Mouse (Mus musculus): ENCODE results near the gene Adgra1.

Adgra1 gene

DNA sequence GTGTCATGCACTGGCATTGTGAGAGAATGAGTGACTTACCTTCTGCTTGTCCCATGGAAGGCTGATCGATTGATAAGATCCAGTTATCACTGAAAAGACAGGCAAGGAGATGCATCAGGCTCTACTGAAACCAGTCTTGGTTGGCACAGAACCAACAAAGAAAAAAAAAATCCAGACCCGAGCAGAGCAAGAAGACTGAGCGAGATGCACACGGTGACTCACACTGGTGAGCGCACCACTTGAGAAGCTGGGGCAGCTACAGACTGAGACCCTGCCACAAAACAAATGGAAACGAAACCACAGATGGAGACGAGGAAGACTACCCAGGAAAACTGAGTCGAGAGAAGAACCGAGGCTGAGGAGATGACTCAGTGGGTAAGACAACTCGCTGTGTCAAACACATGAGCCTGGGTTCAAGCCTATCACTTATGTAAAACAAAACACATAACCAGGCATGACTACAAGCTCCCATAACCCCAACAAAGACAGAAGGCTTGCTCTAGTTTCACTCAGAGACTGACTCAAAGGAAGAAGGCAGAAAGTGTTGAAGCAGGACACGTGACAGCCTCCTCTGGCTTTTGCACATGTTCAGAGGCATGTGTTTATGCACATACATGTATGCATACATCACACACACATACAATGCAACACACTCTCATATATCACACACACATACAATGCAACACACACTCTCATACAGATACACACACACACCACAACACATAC lies 6.6 kb downstream of the Adgra1 start:
- no peaks in the 10 kb centered on the region for H3K4me1 ChIP-seq (replicated peaks; ENCODE audit: low read depth, low read length)
- TF ChIP-seq POU5F1 (IDR thresholded peaks at IDR 0.05; ENCODE audit: borderline replicate concordance, low read length) (no peak), CTCF (conservative IDR thresholded peaks at IDR 0.05; ENCODE audit: low read length) (no peak), NANOG (IDR thresholded peaks at IDR 0.05; ENCODE audit: borderline replicate concordance, low read length) (no peak)
- H3K4me3 ChIP-seq (replicated peaks; ENCODE audit: low read length) = no peak overlapping the region
- H3K36me3 ChIP-seq (ENCODE audit: insufficient read depth, low read length) = no peaks in the 10 kb centered on the region
- peaks cover 16% of the 10 kb centered on the region for H3K27me3 ChIP-seq (ENCODE audit: insufficient read depth, low read length)
- peaks cover 6% of the 10 kb centered on the region; the same call in 1 of the 2 replicates for H3K9me3 ChIP-seq (ENCODE audit: low read length)

- Histone ChIP-seq H3K27me3 (ENCODE audit: insufficient read depth, low read length) (peaks cover 2% of the 10 kb centered on the region; the same call in 1 of the 2 replicates), H3K4me1 (replicated peaks; ENCODE audit: low read depth, low read length) (no peaks in the 10 kb centered on the region), H3K4me3 (replicated peaks; ENCODE audit: low read length) (no peak overlapping the region), H3K9me3 (ENCODE audit: low read length) (peaks cover 6% of the 10 kb centered on the region; the same call in 1 of the 2 replicates), H3K36me3 (ENCODE audit: insufficient read depth, low read length) (no peaks in the 10 kb centered on the region)
- TF ChIP-seq POU5F1 (IDR thresholded peaks at IDR 0.05; ENCODE audit: borderline replicate concordance, low read length) (no peak), CTCF (conservative IDR thresholded peaks at IDR 0.05; ENCODE audit: low read length) (no peak), NANOG (IDR thresholded peaks at IDR 0.05; ENCODE audit: borderline replicate concordance, low read length) (no peak)
Observed at GRCm38 (mm10) chr7:139842397-139842796, 8.4 kb downstream of the Adgra1 start.

- Histone ChIP-seq H3K4me1 (replicated peaks; ENCODE audit: low read depth, low read length) (no peaks in the 10 kb centered on the region), H3K9me3 (ENCODE audit: low read length) (peaks cover 6% of the 10 kb centered on the region; the same call in 1 of the 2 replicates), H3K27me3 (ENCODE audit: insufficient read depth, low read length) (peaks cover 2% of the 10 kb centered on the region; the same call in 1 of the 2 replicates), H3K36me3 (ENCODE audit: insufficient read depth, low read length) (no peaks in the 10 kb centered on the region), H3K4me3 (replicated peaks; ENCODE audit: low read length) (no peak overlapping the region)
- no peak for TF ChIP-seq CTCF (conservative IDR thresholded peaks at IDR 0.05; ENCODE audit: low read length)
- no peak for TF ChIP-seq POU5F1 (IDR thresholded peaks at IDR 0.05; ENCODE audit: borderline replicate concordance, low read length)
- no peak for TF ChIP-seq NANOG (IDR thresholded peaks at IDR 0.05; ENCODE audit: borderline replicate concordance, low read length)
Observed at GRCm38 (mm10) chr7:139843140-139843539, 9.2 kb downstream of the Adgra1 start.

GRCm38 (mm10) chr7:139843776-139844175 lies 9.8 kb downstream of the Adgra1 start:
- no peaks in the 10 kb centered on the region for H3K4me1 ChIP-seq (replicated peaks; ENCODE audit: low read depth, low read length)
- peaks cover 6% of the 10 kb centered on the region; the same call in 1 of the 2 replicates for H3K9me3 ChIP-seq (ENCODE audit: low read length)
- H3K27me3 ChIP-seq (ENCODE audit: insufficient read depth, low read length) = peaks cover 2% of the 10 kb centered on the region; the same call in 1 of the 2 replicates
- H3K36me3 ChIP-seq (ENCODE audit: insufficient read depth, low read length) = no peaks in the 10 kb centered on the region
- H3K4me3 ChIP-seq (replicated peaks; ENCODE audit: low read length) = no peak overlapping the region
- no peak for TF ChIP-seq POU5F1 (IDR thresholded peaks at IDR 0.05; ENCODE audit: borderline replicate concordance, low read length)

GRCm38 (mm10) chr7:139845101-139845500 lies 11.1 kb downstream of the Adgra1 start:
- TF ChIP-seq NANOG (IDR thresholded peaks at IDR 0.05; ENCODE audit: borderline replicate concordance, low read length) (no peak), POU5F1 (IDR thresholded peaks at IDR 0.05; ENCODE audit: borderline replicate concordance, low read length) (no peak), CTCF (conservative IDR thresholded peaks at IDR 0.05; ENCODE audit: low read length) (no peak)
- peaks cover 6% of the 10 kb centered on the region; the same call in 1 of the 2 replicates for H3K9me3 ChIP-seq (ENCODE audit: low read length)
- no peaks in the 10 kb centered on the region for H3K4me1 ChIP-seq (replicated peaks; ENCODE audit: low read depth, low read length)
- no peak overlapping the region for H3K4me3 ChIP-seq (replicated peaks; ENCODE audit: low read length)
- H3K27me3 ChIP-seq (ENCODE audit: insufficient read depth, low read length) = peaks cover 2% of the 10 kb centered on the region; the same call in 1 of the 2 replicates
- no peaks in the 10 kb centered on the region for H3K36me3 ChIP-seq (ENCODE audit: insufficient read depth, low read length)

DNA sequence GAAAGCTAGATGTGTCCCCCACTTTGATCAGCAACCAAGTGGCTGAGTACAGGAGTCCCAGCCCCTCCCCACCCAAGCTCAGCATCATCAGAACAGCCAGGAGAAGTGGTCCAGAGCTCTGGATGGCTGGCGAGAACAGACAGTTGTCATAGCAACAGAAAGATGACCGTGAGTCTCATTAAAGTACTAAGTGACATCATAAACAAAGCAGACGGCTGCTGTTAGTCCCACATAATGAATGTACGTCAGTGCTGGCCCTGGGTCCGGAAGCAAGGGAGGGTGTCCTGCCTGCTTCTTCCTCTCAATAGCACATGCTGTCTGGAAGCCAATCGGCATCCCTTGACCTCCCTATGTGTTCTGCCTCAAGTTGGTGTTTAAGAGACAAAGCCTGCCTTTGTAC lies 16.2 kb downstream of the Adgra1 start:
- peaks cover 2% of the 10 kb centered on the region; the same call in 1 of the 2 replicates for H3K27me3 ChIP-seq (ENCODE audit: insufficient read depth, low read length)
- TF ChIP-seq NANOG (IDR thresholded peaks at IDR 0.05; ENCODE audit: borderline replicate concordance, low read length) (no peak), POU5F1 (IDR thresholded peaks at IDR 0.05; ENCODE audit: borderline replicate concordance, low read length) (no peak), CTCF (conservative IDR thresholded peaks at IDR 0.05; ENCODE audit: low read length) (no peak)
- H3K4me3 ChIP-seq (replicated peaks; ENCODE audit: low read length) = no peak overlapping the region
- no peaks in the 10 kb centered on the region for H3K36me3 ChIP-seq (ENCODE audit: insufficient read depth, low read length)
- no peaks in the 10 kb centered on the region for H3K4me1 ChIP-seq (replicated peaks; ENCODE audit: low read depth, low read length)
- H3K9me3 ChIP-seq (ENCODE audit: low read length) = no peaks in the 10 kb centered on the region

GRCm38 (mm10) chr7:139850677-139851076 lies 16.7 kb downstream of the Adgra1 start:
- Histone ChIP-seq H3K4me3 (replicated peaks; ENCODE audit: low read length) (no peak overlapping the region), H3K4me1 (replicated peaks; ENCODE audit: low read depth, low read length) (no peaks in the 10 kb centered on the region), H3K9me3 (ENCODE audit: low read length) (no peaks in the 10 kb centered on the region), H3K27me3 (ENCODE audit: insufficient read depth, low read length) (no peaks in the 10 kb centered on the region), H3K36me3 (ENCODE audit: insufficient read depth, low read length) (no peaks in the 10 kb centered on the region)
- TF ChIP-seq CTCF (conservative IDR thresholded peaks at IDR 0.05; ENCODE audit: low read length) (no peak), POU5F1 (IDR thresholded peaks at IDR 0.05; ENCODE audit: borderline replicate concordance, low read length) (no peak), NANOG (IDR thresholded peaks at IDR 0.05; ENCODE audit: borderline replicate concordance, low read length) (no peak)

- Histone ChIP-seq H3K9me3 (ENCODE audit: low read length) (no peaks in the 10 kb centered on the region), H3K27me3 (ENCODE audit: insufficient read depth, low read length) (no peaks in the 10 kb centered on the region)
Observed at GRCm38 (mm10) chr7:139851098-139851497, 17.1 kb downstream of the Adgra1 start.

More at GRCm38 (mm10) chr7:139851098-139851497, 17.1 kb downstream of the Adgra1 start:
- no peak for TF ChIP-seq NANOG (IDR thresholded peaks at IDR 0.05; ENCODE audit: borderline replicate concordance, low read length)
- no peak for TF ChIP-seq POU5F1 (IDR thresholded peaks at IDR 0.05; ENCODE audit: borderline replicate concordance, low read length)
- TF ChIP-seq CTCF (conservative IDR thresholded peaks at IDR 0.05; ENCODE audit: low read length) = no peak
- Histone ChIP-seq H3K4me1 (replicated peaks; ENCODE audit: low read depth, low read length) (no peaks in the 10 kb centered on the region), H3K36me3 (ENCODE audit: insufficient read depth, low read length) (no peaks in the 10 kb centered on the region), H3K4me3 (replicated peaks; ENCODE audit: low read length) (no peak overlapping the region)

Measured in E14TG2a.4 (cell line).